Mouse (Mus musculus) thymus, adult 2 months (tissue): ENCODE measurements around the gene Scn10a.

Experiments used
- CTCF ChIP-seq: fragments of 200-500 bp; IDR thresholded peaks from 2 replicates; pipeline ENCODE4 v1.5.1; 2012; ENCODE audit warnings: mild to moderate bottlenecking, control low read depth, low read length, moderate library complexity, borderline replicate concordance; ENCODE audit not compliant: control insufficient read depth, poor library complexity, insufficient read depth; ENCODE audit errors: extremely low read depth
- POLR2A ChIP-seq: fragments of 200-500 bp; IDR thresholded peaks from 2 replicates; pipeline ENCODE4 v1.6.1; 2012; ENCODE audit warnings: mild to moderate bottlenecking, low read length, control low read depth, moderate library complexity; ENCODE audit not compliant: control insufficient read depth, poor library complexity, insufficient read depth; ENCODE audit errors: extremely low read depth

GRCm38 (mm10) chr9:119687893-119688292 lies 31.2 kb downstream of the Scn10a start:
- TF ChIP-seq CTCF (no peak), POLR2A (no peak)
